Mouse (Mus musculus) liver, adult (tissue): ENCODE measurements around the gene Kctd17.

Source experiments
- GATA4 ChIP-seq: IDR thresholded peaks from 2 replicates; pipeline ENCODE4 v1.6.1; 2014; ENCODE audit warnings: mild to moderate bottlenecking, low read length; ENCODE audit not compliant: insufficient replicate concordance

The Kctd17 gene

GRCm38 (mm10) chr15:78431541-78432121, 3.3 kb downstream of the Kctd17 start:
- TF ChIP-seq GATA4: no peak

- no peak for TF ChIP-seq GATA4
These were observed 6.6 kb downstream of the Kctd17 start for GRCm38 (mm10) chr15:78434896-78435520.

GRCm38 (mm10) chr15:78435681-78436080, 7.3 kb downstream of the Kctd17 start:
- no peak for TF ChIP-seq GATA4

- no peak for TF ChIP-seq GATA4
These were observed 8.2 kb downstream of the Kctd17 start for GRCm38 (mm10) chr15:78436380-78437192.

- TF ChIP-seq GATA4: no peak
These were observed 9.1 kb downstream of the Kctd17 start for GRCm38 (mm10) chr15:78437237-78438017.

GRCm38 (mm10) chr15:78438018-78438394, 9.6 kb downstream of the Kctd17 start:
- no peak for TF ChIP-seq GATA4

GRCm38 (mm10) chr15:78438505-78438904, 10.1 kb downstream of the Kctd17 start:
- no peak for TF ChIP-seq GATA4

- TF ChIP-seq GATA4: no peak
These were observed 10.6 kb downstream of the Kctd17 start for GRCm38 (mm10) chr15:78438973-78439372.

GRCm38 (mm10) chr15:78442231-78442630, 13.9 kb downstream of the Kctd17 start:
- no peak for TF ChIP-seq GATA4

- TF ChIP-seq GATA4: no peak
These were observed 15.5 kb downstream of the Kctd17 start for GRCm38 (mm10) chr15:78443857-78444256.

GRCm38 (mm10) chr15:78447121-78447520, 18.8 kb downstream of the Kctd17 start:
- no peak for TF ChIP-seq GATA4

- TF ChIP-seq GATA4: no peak
These were observed 19.6 kb downstream of the Kctd17 start for GRCm38 (mm10) chr15:78447746-78448535.

- TF ChIP-seq GATA4: peak; percentile 70; the same call in 1 of the 2 replicates
These were observed 20.8 kb downstream of the Kctd17 start for GRCm38 (mm10) chr15:78449131-78449530.

GRCm38 (mm10) chr15:78449694-78450418, 21.5 kb downstream of the Kctd17 start:
- TF ChIP-seq GATA4: no peak
